Mouse (Mus musculus): ENCODE results near the gene Mad1l1. TPM values are rescaled to one million over a fixed set of nuclear protein-coding genes. Genes with fewer than 3 reads are reported as not detected.

Mad1l1 gene
- polyA plus RNA-seq, 1 experiment, result 51.5 TPM

DNA sequence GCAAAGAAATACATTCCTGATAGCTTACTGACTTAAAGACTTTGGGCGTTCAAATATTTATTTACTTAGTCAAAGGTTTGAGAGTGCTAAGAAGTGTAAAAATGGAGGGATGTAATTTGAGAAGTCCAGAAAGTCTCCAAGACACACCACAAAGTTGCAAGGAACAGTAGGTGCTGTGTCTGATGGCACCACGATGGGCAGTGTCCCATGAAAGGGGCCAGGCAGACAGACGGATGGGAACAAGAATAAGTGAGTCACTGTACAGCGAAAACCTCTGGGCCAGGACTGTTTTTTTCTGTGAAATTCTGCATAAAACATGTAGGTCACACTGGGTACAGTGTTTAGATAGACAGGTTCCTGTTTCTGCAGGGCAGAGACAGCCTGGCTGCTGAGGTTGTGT is 256.8 kb downstream of the Mad1l1 start:
- H3K79me3 ChIP-seq (ENCODE audit: low read depth), result no peaks in the 10 kb centered on the region
- TF ChIP-seq MYOD1 (IDR thresholded peaks at IDR 0.05; ENCODE audit: control insufficient read depth, insufficient read length, low read depth), result no peak
- no peak for TF ChIP-seq FOSL1 (IDR thresholded peaks at IDR 0.05; ENCODE audit: insufficient read depth, low read length, poor library complexity, severe bottlenecking)
- no peak for TF ChIP-seq CEBPB (IDR thresholded peaks at IDR 0.05; ENCODE audit: low read depth)
- no peak for TF ChIP-seq MAX (IDR thresholded peaks at IDR 0.05)
- TF ChIP-seq USF1 (IDR thresholded peaks at IDR 0.05; ENCODE audit: low read depth), result no peak
- no peak overlapping the region for H3K4me3 ChIP-seq (ENCODE audit: insufficient read depth, poor library complexity, severe bottlenecking)
- no peaks in the 10 kb centered on the region for H3K27me3 ChIP-seq (ENCODE audit: control insufficient read depth, insufficient read depth, insufficient read length)
- no peaks in the 10 kb centered on the region for H3K79me2 ChIP-seq (ENCODE audit: control insufficient read depth, insufficient read depth)
- no peak overlapping the region for H3ac ChIP-seq (ENCODE audit: control insufficient read depth, insufficient read length, low read depth)
- peaks cover 16% of the 10 kb centered on the region for H3K36me3 ChIP-seq (ENCODE audit: control insufficient read depth, insufficient read depth)

DNA sequence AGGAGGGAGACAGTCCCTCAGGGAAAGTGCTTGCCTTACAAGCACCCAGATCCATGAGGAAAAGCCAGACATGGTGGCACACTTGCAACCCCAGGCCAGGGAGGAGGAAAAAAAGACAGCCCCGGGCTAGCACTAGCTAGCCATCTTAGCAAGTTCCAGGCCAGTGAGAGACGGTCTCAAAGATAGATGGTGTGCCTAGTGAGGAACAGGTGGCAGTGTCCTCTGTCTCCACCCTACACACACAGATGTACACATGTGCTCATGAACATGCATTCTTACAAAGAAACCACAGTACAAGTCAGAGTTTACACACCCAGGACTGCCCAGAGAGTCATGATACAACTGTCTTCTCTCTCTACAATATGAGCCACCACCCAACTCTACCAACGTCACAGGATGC is 258.5 kb downstream of the Mad1l1 start:
- H3K79me3 ChIP-seq (ENCODE audit: low read depth), result no peaks in the 10 kb centered on the region
- H3K27me3 ChIP-seq (ENCODE audit: control insufficient read depth, insufficient read depth, insufficient read length), result no peaks in the 10 kb centered on the region
- H3ac ChIP-seq (ENCODE audit: control insufficient read depth, insufficient read length, low read depth), result no peak overlapping the region
- no peaks in the 10 kb centered on the region for H3K79me2 ChIP-seq (ENCODE audit: control insufficient read depth, insufficient read depth)
- H3K4me3 ChIP-seq (ENCODE audit: insufficient read depth, poor library complexity, severe bottlenecking), result no peak overlapping the region
- TF ChIP-seq CEBPB (IDR thresholded peaks at IDR 0.05; ENCODE audit: low read depth) (no peak), MYOD1 (IDR thresholded peaks at IDR 0.05; ENCODE audit: control insufficient read depth, insufficient read length, low read depth) (no peak), USF1 (IDR thresholded peaks at IDR 0.05; ENCODE audit: low read depth) (no peak), MYOG (IDR thresholded peaks at IDR 0.05; ENCODE audit: control insufficient read depth, extremely low read depth, insufficient read length) (no peak), CTCF (IDR thresholded peaks at IDR 0.05; ENCODE audit: control insufficient read depth, insufficient read depth, insufficient read length) (no peak), FOSL1 (IDR thresholded peaks at IDR 0.05; ENCODE audit: insufficient read depth, low read length, poor library complexity, severe bottlenecking) (no peak), MAX (IDR thresholded peaks at IDR 0.05) (no peak)
- peaks cover 16% of the 10 kb centered on the region for H3K36me3 ChIP-seq (ENCODE audit: control insufficient read depth, insufficient read depth)

DNA sequence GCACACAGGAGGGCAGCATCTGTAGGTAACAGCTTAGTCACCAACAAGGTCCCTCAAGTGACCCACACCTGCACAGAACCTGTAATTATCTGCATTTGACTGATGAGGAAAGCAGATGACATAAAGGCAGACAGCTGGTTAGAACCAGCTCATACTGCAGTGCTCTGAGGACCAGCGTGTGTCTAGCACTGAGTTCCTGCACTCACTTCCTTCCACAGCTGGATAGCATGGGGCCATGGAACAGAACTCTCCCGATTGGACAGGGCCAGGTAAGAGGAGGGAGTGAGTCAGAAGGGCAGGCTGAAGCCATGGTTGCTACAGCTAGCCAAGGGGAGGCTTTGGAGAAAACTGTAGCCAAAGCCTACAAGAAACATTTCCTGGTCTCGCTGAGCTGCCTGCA is 259.0 kb downstream of the Mad1l1 start:
- Histone ChIP-seq H3K36me3 (ENCODE audit: control insufficient read depth, insufficient read depth) (peaks cover 16% of the 10 kb centered on the region), H3K79me3 (ENCODE audit: low read depth) (no peaks in the 10 kb centered on the region), H3ac (ENCODE audit: control insufficient read depth, insufficient read length, low read depth) (no peak overlapping the region), H3K27me3 (ENCODE audit: control insufficient read depth, insufficient read depth, insufficient read length) (no peaks in the 10 kb centered on the region), H3K4me3 (ENCODE audit: insufficient read depth, poor library complexity, severe bottlenecking) (no peak overlapping the region), H3K79me2 (ENCODE audit: control insufficient read depth, insufficient read depth) (no peaks in the 10 kb centered on the region)
- TF ChIP-seq MAX (IDR thresholded peaks at IDR 0.05) (no peak), CEBPB (IDR thresholded peaks at IDR 0.05; ENCODE audit: low read depth) (no peak), USF1 (IDR thresholded peaks at IDR 0.05; ENCODE audit: low read depth) (no peak), MYOG (IDR thresholded peaks at IDR 0.05; ENCODE audit: control insufficient read depth, extremely low read depth, insufficient read length) (no peak), MYOD1 (IDR thresholded peaks at IDR 0.05; ENCODE audit: control insufficient read depth, insufficient read length, low read depth) (no peak), FOSL1 (IDR thresholded peaks at IDR 0.05; ENCODE audit: insufficient read depth, low read length, poor library complexity, severe bottlenecking) (no peak), CTCF (IDR thresholded peaks at IDR 0.05; ENCODE audit: control insufficient read depth, insufficient read depth, insufficient read length) (no peak)

DNA sequence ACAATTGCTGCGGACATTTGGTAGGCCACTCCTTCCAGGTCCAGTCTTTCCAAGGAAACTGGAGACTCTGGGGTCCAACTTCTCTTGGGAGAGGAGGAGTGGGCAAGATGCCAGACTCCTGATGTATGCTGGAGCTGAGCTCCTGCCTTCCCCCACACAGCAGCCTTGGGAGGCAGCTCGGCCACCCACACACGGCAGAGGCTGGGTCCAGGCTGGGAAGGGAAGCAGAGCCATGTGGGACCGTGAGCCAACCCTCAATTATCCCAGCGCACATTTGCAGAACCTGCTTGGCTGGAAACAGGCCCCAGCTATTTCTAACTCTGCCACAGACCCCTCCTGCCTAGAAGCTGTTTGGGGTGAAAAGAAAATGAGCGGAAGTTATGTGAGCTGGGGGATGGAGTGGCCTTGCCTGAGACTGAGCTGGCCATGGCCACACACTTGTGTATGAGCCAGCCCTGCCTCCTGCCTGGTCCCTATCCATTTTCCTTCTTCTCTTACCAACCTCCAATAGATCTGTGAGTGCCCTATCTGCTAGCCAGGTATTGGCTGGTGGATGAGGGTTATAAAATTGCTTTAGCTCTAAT is 260.0 kb downstream of the Mad1l1 start:
- Histone ChIP-seq H3K4me3 (ENCODE audit: insufficient read depth, poor library complexity, severe bottlenecking) (no peak overlapping the region), H3K79me3 (ENCODE audit: low read depth) (no peaks in the 10 kb centered on the region), H3K36me3 (ENCODE audit: control insufficient read depth, insufficient read depth) (peaks cover 16% of the 10 kb centered on the region), H3K27me3 (ENCODE audit: control insufficient read depth, insufficient read depth, insufficient read length) (no peaks in the 10 kb centered on the region), H3ac (ENCODE audit: control insufficient read depth, insufficient read length, low read depth) (no peak overlapping the region), H3K79me2 (ENCODE audit: control insufficient read depth, insufficient read depth) (no peaks in the 10 kb centered on the region)
- TF ChIP-seq FOSL1 (IDR thresholded peaks at IDR 0.05; ENCODE audit: insufficient read depth, low read length, poor library complexity, severe bottlenecking), result no peak
- no peak for TF ChIP-seq CEBPB (IDR thresholded peaks at IDR 0.05; ENCODE audit: low read depth)
- TF ChIP-seq USF1 (IDR thresholded peaks at IDR 0.05; ENCODE audit: low read depth), result no peak

DNA sequence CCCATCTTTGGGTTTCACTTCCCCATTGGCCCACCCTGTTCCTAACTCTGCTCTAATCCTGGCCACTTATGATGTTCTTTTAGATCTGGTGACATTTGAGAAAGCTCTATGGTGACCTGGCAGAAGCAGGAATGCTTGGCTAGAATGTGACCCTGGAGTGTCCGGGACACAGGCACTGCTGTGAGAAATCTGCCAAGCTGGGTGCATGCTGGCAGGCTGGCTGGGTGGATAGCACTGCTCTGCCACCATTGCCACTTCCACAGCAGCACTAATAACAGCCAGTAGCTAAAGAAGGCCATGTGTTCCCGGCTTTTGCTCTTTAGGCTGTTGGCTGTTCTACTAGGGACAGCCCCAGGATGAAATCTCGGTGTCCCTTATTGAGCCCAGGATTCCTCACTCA is 265.1 kb downstream of the Mad1l1 start:
- Histone ChIP-seq H3ac (ENCODE audit: control insufficient read depth, insufficient read length, low read depth) (no peak overlapping the region), H3K27me3 (ENCODE audit: control insufficient read depth, insufficient read depth, insufficient read length) (no peaks in the 10 kb centered on the region), H3K79me3 (ENCODE audit: low read depth) (no peaks in the 10 kb centered on the region), H3K4me3 (ENCODE audit: insufficient read depth, poor library complexity, severe bottlenecking) (no peak overlapping the region), H3K36me3 (ENCODE audit: control insufficient read depth, insufficient read depth) (no peaks in the 10 kb centered on the region), H3K79me2 (ENCODE audit: control insufficient read depth, insufficient read depth) (no peaks in the 10 kb centered on the region)
- TF ChIP-seq MAX (IDR thresholded peaks at IDR 0.05), result no peak
- TF ChIP-seq USF1 (IDR thresholded peaks at IDR 0.05; ENCODE audit: low read depth), result no peak
- TF ChIP-seq CEBPB (IDR thresholded peaks at IDR 0.05; ENCODE audit: low read depth), result no peak
- TF ChIP-seq FOSL1 (IDR thresholded peaks at IDR 0.05; ENCODE audit: insufficient read depth, low read length, poor library complexity, severe bottlenecking), result no peak
- no peak for TF ChIP-seq MYOD1 (IDR thresholded peaks at IDR 0.05; ENCODE audit: control insufficient read depth, insufficient read length, low read depth)

DNA sequence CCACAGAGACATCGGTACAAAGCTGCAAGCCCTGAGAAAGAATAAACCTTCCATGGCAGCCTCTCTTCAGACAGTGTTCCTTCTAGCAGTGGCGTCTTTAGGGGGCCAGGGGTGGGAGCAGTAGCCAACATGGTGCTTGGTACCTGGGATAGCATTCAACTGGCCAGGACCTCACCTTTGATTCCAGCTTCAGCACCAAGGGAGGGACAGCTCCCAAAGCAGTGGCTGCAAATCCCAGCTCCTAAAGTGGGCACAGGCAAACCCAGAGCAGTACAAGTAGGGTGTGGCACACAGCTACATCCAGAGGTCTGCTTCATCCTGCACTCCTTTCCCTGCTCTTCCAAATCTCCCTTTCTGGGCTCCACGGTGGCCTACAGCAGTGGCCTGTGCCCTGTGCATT is 265.9 kb downstream of the Mad1l1 start:
- no peaks in the 10 kb centered on the region for H3K36me3 ChIP-seq (ENCODE audit: control insufficient read depth, insufficient read depth)
- H3ac ChIP-seq (ENCODE audit: control insufficient read depth, insufficient read length, low read depth), result no peak overlapping the region
- H3K27me3 ChIP-seq (ENCODE audit: control insufficient read depth, insufficient read depth, insufficient read length), result no peaks in the 10 kb centered on the region
- H3K4me3 ChIP-seq (ENCODE audit: insufficient read depth, poor library complexity, severe bottlenecking), result no peak overlapping the region
- no peaks in the 10 kb centered on the region for H3K79me2 ChIP-seq (ENCODE audit: control insufficient read depth, insufficient read depth)
- no peaks in the 10 kb centered on the region for H3K79me3 ChIP-seq (ENCODE audit: low read depth)
- TF ChIP-seq FOSL1 (IDR thresholded peaks at IDR 0.05; ENCODE audit: insufficient read depth, low read length, poor library complexity, severe bottlenecking), result no peak
- TF ChIP-seq CTCF (IDR thresholded peaks at IDR 0.05; ENCODE audit: control insufficient read depth, insufficient read depth, insufficient read length), result no peak
- TF ChIP-seq USF1 (IDR thresholded peaks at IDR 0.05; ENCODE audit: low read depth), result no peak
- TF ChIP-seq CEBPB (IDR thresholded peaks at IDR 0.05; ENCODE audit: low read depth), result no peak
- TF ChIP-seq MAX (IDR thresholded peaks at IDR 0.05), result no peak
- TF ChIP-seq MYOD1 (IDR thresholded peaks at IDR 0.05; ENCODE audit: control insufficient read depth, insufficient read length, low read depth), result no peak
- no peak for TF ChIP-seq MYOG (IDR thresholded peaks at IDR 0.05; ENCODE audit: control insufficient read depth, extremely low read depth, insufficient read length)

All from C2C12 (cell line).